Mouse (Mus musculus): ENCODE results near the gene Zbtb16.

Zbtb16 gene

DNA sequence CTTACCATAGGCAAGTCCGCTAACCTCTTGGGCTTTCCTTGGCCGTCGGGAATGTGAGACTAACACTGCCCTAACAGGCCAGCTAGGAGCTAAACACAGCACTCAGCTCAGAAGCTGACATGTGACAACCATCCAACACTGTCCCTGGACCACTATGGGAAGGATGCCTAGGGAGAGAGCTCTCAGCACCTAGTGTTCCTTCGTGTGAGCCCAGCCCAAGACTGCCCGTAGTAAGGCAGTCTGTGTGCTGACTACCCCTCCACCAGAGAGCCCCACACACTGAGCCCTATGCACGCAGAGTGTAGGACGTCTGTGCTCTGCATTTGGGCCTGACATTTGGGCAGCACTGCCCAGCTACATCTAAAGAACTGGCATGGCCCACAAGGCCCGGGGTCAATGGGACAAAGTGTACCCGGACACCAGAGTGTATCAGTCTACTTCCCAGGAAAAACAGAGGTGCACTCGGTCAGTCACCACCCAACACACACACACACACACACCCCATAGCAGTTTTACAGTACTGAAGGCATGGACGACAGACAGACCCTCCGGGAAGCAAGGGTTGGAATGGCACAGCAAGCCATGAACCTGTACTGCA is 11.4 kb downstream of the Zbtb16 start:
- no peak for DNase-seq

DNA sequence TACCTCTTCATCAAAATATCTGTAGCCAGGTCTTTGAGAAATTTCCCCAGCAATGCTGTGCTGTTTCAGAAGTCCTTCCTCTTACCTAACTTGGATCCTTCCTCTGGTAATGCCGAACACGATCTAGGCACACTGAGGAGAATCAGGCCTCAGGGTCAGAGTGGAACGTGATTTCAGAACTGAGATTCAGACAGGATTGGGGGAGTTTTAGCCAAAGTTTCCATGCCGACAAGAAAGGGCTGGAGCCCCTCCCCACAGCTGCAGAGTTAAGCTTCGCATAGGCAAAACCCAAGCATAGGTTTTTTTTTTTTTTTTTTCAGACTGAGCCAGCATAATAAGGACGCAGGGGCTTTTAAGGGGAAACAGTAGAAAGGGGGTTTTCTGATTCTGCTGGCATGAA is 12.2 kb downstream of the Zbtb16 start:
- DNase-seq = no peak

DNA sequence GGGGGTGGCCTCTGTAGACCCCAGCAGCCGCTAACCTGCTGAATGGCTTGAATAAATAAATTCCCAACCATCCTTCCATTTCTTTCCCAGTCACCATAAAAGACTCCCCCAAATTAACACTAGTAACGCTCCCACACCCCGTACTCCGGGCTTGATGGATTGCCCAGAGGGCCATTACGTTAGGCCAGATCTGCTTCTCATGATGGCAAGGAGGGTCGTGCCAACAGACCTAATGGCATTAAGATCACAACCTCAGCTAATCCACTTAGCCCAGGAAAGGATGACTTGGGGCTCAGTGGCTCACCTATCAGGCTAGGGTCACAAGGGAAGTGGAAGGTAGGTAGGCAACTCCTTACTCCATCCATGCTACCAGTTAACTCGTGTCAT is 12.7 kb downstream of the Zbtb16 start:
- no peak for DNase-seq

DNA sequence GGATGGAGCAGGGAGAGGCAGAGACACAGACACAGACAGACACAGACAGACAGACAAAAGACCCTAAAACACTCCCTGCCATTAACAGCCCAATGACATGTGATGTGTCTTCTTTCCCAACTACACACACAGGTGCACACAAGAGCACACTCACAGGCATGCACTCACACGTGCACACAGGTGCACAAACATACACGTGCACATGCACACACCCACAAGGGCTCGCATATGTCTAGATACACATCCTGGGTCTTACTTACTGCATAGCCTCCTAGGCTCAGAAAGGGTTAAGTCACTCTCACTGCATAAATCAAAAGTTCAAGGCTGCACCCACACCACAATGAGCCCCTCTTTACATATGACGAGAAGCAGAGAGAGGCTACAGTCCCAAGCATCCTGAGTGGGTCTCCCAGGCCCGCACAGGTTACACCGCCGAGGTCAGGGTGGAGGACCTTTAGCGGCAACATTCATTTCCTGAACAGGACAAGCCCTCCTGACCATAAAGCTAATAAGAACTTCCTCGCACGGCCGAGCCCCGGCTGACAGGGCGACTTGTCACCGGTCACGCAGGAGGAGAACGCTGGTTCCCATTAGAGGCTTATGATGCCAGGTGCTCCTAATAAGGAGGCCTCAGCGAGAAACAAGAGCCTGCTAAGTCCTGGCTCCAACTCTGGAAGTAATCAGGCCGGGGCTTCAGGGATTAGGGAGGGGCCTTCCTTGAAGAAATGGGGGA is 13.3 kb downstream of the Zbtb16 start:
- DNase-seq = no peak

DNA sequence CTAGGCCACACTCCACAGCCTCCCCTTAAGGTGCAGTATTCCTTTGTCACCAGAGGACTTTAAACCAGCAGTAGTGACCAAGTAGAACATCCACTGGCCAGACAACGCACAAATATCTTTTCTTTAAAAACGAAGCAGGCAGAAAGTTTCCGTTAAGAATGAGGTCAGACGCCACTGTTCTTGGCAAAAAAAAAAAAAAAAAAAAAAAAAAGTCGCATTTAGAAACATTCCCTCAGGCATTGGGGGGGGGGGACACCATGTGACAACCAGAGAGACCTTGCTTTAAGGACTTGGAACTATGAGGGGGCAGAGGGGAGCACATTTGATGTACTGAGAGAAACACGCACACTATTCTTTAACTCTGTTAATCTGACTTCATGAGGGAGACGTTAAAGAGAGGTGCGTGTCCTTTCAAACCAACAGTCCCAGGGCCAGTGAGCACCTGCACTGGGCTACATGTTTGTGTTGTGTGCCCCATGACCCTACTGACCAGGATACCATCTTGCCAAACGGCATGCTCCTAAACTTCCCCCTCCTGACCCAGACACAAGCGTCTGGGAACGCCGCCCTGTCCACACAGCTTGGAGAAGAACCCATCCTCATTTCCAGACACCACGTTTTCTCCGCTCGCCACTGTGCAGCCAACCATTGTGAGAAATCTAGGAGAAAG is 14.0 kb downstream of the Zbtb16 start:
- no peak for DNase-seq

DNA sequence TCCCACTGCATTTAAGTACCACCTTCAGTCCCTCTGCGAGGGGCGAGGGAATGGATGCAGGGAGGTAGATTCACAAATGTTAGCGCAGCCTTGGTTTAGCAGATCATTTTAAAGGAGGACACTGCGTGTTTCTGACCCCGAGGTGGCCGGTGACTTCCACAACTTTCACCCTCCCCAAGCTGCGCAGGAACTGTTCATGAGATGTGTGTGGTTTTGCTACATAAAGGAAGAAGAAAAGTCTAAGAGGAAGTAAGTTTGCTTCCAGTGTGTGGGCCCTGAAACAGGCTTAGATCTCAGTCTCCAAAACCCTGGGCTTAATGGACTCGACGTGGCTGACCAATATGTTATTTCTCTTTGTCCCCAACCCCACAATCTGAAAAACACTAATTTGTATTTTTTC is 14.6 kb downstream of the Zbtb16 start:
- no peak for DNase-seq

DNA sequence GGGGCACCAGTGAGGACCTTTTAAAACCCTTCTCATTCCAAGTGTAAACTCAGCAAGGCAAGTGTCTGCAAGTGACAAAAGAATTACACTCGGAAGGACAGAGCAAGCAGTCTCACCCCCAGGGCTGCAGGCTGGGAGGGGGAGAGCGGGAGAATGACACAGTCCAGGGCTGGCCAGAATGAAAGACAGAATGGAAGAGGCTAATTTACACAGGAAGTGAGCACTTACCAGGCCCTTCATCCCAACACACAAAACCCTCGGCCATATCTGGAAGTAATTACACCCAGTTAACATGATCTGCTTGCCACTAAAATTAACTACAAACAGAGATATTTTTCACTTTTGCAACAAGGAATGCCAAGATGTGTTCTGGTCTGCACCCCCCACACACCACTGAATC is 15.2 kb downstream of the Zbtb16 start:
- no peak for DNase-seq

DNA sequence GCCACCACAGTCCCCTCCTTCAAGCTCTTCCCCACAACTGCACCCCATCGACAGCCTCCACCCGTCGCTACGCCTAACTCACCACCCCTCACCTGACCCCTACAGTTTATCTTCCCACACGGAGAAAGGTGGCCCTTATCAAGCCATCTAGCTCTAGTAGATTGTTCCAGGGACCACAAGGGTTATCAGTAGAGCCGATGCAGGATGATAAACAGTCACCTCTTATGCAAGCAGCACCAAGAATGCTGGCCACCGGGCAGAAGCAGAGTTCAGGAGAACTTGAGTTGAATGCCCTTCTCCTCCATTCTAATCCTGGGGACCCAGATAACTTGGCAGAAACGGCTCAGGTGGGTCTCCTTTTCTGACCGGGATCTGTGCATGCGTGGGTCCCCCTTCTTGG is 16.3 kb downstream of the Zbtb16 start:
- DNase-seq = no peak

DNA sequence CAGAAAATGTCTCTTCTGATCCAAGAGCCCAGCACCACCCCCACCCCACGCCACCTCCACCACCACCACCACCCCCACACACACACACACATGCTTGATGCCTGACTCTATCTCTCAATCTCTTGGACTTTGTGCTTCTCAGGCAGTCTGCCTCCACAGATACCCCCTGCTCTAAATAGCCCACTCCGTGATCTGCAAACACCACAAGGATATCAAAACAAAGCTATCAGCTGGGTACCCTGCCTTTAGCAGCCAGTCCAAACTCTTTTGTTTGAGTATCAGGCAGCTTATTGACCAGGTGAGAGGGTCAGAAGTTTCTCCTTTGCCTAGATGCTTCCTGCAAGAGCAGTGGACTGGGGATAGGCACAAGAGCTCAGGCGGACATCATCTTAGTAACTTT is 16.9 kb downstream of the Zbtb16 start:
- no peak for DNase-seq

DNA sequence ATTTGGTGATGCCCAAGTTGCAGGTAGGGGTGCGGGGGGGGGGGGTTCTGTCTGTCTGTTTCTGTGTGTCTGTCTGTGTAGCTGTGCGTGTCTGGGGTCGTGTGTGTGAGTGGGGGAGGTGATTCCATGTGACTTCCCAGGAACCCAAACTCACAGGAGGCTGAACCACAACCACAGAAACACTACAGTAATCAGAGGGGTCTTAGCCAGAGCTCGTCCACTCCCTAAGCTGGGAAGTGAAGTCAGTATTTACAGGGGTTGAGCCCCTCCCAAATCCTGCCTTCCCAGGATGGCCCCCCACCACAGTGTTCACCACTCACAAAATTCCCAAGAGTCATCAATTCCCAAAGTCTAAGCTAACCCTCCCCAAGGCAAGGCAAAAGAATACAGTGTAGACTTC is 18.1 kb downstream of the Zbtb16 start:
- no peak for DNase-seq

DNA sequence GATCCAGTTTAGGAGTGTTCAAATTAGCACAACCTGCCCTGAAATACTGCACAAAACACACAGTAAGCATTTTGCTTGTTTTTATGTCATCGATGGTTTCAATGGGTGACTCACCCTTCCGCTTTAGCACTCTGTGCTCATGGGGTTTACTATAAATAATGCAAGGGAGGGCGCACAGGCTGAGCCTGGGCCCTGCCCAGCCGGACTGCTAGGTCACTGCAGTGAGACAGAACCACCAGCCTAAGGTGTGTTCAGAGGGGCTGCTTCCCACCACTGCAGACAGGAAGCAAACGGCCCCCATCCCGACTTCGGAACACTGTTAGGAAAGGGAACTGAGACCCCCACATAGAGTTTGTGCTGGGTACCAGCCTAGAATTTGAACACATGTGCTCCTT is 18.6 kb downstream of the Zbtb16 start:
- peak; percentile 42 for DNase-seq

DNA sequence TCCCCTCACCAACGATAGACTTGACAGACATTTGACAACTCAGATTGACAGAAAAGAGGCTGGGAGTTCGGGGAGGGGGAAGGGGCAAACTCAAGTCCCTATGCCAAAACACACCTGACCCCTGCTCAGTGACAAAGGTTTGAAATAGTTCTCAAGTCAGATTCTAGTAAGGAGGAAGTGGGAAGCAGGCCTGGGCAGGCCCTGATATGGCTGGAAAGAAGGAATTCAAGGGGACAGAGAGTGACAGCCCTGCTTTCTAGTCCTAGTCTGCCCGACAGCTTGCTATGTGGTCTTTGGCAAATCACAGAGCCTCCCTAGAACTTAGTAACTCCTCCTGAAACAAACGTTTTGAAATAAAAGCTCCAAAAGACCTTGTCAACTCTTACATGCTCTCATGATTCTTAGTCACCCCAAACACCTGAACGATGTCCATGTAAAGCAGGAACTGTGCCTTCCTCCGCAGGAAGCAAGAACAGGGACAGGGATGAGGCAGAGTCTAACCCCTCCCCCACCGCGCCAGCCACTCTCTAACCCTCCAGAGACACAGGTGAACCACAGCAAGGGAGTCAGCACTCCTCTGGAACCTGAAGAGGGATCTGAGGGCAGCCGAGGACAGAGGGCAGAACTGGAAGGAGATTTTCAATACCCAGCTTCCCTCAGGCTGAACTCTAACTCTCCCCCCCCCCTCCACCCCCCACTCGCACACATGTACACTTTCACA is 19.2 kb downstream of the Zbtb16 start:
- DNase-seq = no peak

DNA sequence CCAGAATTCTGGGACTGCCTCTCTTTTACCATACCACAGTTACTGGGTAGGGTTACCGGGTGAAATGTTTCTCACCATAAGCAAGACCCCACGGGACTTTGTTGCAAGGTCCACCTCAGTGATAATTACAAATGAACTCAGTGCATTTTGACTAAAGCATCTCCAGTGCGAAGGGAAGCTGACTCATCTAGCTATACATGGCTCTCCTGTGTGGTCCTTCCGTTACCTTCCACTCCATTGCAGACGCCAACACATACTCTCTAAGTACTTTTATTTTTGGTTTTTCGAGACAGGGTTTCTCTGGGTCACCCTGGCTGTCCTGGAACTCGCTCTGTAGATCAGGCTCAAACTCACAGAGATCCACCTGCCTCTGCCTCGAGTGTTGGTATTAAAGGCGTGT is 19.9 kb downstream of the Zbtb16 start:
- DNase-seq = no peak

DNA sequence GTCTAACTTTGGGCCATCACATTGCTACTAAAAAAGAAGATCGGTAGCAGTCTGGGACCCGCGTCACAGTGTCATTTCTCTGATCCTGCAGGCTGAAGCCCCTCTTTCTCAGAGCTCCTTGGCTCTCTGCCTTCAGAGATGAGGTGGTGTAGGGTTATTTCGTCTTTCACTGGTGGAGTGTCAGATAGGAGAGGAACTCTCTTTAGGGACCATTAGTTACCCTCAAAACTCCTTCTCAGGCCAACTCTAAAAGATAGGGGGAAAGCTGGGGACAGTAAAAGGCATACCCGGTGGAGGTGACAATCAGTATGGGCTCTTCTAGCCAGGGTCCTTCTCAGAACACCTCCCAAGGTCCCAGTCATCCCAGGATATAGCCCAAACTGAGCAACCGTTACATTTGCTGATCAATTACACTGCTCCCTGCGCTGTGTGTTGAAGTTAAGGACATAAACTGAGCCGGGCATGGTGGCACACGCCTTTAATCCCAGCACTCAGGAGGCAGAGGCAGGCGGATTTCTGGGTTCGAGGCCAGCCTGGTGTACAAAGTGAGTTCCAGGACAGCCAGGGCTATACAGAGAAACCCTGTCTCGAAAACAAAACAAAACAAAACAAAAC is 21.0 kb downstream of the Zbtb16 start:
- no peak for DNase-seq

DNA sequence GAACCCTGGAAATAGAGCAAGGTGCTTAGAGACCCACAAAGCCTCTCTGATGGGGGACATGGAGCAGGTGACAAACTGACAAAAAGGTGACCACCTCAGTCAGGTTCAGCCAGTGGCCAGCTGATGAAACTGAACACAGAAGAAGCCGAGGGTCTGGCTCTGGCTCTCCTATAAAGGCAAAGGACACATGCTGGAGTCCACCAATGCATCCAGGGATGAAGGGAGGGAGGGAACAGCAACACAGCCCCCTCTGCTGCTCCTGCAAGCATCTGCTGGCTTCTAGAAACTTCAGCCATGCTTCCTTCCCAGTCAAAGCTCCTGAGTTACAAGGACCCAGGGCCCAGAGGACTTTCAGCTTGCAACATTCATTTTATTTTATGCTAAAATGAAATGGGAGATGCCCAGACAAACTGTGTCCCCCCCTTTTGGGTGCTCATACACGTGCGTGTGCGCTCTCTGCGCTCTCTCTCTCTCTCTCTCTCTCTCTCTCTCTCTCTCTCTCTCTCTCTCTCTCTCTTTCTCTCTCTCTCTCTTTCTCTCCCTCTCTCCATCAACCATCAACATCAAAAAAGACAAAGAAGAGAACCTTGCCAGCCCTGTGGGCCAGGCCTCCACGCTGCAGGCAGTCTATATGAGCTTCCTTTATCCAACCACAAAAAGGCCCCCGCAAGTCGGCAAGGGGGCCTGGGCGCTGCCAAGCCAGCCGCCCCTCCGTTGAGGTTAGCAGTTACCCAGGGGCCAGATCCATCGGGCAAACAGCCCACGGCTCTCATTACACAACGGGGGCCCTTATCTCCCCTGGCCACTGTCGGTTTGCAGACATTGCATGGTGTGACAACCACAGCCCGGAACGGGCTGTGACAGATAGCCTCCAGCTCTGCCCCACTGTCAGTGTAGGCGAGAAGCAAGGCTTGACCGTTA is 21.8 kb downstream of the Zbtb16 start:
- DNase-seq = no peak

DNA sequence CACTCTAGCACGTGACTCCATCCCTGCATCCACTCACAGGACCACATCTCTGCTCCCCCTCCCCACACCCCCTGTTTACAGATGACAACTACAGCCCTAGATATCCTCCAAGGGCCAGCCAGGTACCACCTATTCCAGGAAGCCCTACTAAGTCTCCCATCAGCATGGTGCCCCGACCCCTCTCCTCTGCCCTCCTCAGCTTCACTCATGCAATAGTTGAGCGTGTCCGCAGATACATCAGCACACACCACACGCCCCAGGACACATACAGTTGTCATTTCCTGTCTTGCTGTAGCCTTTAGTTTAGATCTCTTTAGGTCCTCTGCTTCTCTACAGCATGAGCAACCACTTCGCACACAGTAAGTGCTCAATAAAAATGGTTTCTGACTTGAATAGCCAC is 23.7 kb downstream of the Zbtb16 start:
- DNase-seq = no peak

DNA sequence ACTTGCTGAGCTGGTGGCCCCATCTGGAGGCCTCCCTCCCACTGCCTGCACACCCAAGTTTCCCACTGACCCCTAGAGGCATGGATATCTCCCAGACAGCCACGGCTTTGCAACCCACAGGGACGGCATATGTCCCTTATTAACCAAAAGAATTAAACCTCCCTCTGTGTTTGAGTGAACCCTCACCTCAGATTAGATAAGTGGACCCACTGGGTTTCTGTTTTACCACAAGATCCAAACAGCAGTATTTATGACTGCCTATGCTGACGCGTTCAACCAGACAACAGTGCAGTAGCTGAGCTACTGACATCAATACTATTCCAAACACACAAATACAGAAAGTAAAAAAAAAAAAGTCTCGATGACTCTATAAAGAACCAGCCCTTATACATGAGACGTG is 29.4 kb downstream of the Zbtb16 start:
- DNase-seq = no peak

DNA sequence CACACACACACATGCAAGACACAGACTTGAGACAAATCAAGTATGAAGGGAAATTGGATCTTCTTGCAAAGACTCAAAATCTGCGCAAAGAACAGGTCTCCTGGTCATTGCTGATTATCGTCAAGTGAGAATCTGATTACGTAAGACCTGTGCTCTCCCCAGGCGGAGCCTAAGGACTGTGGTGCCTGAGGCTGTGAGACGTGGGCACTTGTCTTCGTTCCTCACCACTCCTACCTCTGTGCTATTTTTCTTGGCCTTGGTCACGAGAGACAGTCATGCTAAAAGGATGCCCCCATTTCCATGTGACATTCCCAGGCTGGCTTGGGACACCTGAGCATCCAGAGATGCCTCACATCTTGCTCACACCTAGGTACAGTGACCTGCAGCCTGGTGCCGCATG is 30.2 kb downstream of the Zbtb16 start:
- DNase-seq = no peak

DNA sequence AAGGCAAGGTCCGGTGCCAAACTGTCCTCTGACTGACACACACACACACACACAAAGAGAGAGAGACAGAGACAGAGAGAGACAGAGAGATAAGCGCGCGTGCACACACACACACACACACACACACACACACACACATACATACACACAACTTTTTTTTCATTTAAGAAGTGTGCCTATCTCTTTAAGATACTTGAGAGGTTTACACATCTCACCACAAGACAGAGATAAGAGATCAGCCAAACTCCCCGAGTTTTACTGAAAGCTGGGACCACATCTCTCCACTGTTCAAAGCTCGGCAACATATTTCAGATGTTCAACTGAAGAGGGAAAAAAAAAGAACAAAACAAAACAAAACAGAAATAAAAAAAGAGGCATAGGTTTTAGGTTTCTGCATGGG is 31.5 kb downstream of the Zbtb16 start:
- no peak for DNase-seq

DNA sequence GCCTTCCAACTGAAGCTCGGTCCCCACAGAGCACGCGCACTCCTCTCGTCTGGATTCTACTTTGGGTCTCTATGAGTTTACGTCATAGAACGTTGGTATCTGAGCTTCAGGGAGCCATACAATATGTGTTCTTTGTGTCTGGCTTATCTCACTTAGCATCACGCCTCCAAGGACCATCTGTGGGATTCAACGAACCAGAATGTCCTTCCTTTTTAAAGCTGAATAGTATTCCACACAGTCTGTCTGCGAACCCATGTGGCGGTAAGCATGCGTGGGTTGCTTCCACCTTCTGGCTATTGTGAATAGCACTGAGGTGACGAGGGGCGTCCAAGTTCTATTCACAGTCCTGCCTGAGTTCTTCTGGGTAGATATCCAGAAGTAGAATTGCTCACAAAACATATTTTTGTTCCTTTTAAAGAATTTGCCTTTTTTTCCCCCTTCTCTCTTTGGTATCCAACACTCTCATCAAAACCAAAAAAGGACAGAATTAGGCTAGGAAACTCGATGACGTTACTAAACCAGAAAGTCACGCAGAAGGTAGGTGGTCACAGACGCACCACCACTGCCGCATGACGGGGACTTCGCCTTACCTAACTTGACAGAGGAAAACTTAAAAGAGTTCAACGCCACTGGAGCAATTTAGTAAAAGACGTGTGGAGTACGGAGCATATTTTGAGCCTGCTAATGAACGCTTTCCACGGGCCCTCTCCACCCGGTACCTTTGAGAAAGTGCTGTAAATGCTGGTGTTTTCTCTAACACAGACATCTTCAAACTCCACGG is 32.4 kb downstream of the Zbtb16 start:
- DNase-seq = no peak

DNA sequence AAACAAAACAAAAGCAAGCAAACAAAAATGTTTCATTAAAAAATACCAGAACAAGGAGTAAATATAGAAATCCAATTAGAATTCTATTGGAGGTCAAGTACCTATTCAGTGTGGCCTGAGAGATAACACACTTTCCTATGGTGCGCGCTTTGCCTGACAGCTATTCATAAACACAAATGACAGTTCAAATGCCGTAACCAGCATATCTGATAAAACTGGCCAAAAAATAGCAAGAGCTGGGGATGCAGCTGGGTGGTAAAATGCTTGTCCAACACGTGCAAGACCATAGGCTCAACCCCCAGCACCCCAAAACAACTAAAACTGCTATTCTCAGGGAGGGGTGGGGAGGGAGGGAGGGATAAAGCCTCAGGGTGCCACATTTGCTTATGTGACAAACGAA is 33.6 kb downstream of the Zbtb16 start:
- no peak for DNase-seq

DNA sequence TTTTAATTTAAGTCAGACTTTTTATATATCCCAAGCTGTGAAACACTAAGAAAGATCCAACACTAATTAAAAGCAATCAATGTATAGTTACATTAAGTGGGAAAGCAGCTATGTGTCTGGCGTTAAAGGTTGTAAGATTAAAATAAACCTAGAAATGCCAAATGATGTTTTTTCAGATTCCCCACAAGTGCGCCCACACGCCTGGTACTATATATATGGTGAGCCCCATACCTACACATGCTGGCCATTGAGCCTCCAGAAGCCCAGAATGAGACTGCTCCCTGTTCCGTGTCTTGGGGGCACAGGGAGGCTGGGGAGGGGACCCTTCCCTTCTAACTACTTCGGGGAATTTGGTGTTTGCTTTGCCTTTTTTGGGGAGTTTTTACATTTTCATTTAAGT is 34.7 kb downstream of the Zbtb16 start:
- no peak for DNase-seq
